Mouse (Mus musculus) cerebellum, postnatal 14 days (tissue): ENCODE results near the gene Pafah2.
A peak's percentile ranks its signal among the peaks of the same experiment; 100 is the strongest.

ENCODE experiments used
- DNase-seq, 2 experiments: peaks; one replicate each; pipeline ENCODE4 v3.0.0; 2021; ENCODE audit warnings: mixed read lengths in 2 of 2

Pafah2 gene

DNA sequence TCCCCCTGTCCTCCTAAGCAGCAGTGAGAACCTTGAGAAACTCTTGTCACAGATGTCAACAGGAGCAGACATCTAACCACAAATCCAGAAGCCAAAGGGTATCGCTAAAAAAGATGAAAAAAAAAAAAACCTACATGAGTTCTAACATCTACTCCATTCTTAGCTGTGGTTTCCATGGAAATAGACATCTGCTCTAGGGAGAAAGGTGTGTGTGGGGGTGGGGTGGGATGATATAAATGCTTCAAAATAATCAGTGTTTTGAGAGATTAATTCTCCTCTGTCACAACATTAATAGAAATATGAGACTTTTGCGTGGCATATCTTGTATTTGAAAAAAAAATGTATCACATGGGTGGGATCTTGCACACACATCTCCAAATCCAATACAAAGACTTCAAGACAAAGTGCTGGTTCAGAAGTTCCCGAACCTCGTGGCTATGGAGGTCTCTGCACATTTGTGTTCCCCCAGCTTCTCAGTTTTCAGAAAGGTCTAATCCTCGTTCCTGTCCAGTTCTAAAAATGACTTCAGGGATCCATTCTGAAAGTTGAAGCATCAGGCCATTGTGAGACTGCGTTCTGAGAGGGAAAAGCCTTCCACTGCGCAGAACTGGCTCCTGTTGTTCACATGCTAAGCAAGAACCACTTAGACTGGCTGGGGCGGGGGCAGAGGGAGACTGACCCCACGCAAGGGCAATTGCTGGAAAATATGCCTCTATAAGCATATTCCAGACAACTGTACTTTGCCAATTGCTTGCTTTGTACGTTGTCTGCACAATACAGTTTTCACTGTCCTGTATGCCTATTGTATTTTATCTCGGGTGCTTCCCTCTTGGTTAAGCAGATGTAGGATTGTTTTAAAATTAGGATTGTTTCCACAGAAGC, 70.5 kb downstream of the Pafah2 start:
- no peak for DNase-seq

- DNase-seq, result peak; percentile 65 to 66
Measured at GRCm38 (mm10) chr4:134467435-134468214, 71.5 kb downstream of the Pafah2 start.

GRCm38 (mm10) chr4:134468215-134468575, 72.1 kb downstream of the Pafah2 start, which contains the start of gene Stmn1:
Gene Stmn1 (plus strand): TSS chr4:134468320.
- peak; percentile 96 for DNase-seq

DNA sequence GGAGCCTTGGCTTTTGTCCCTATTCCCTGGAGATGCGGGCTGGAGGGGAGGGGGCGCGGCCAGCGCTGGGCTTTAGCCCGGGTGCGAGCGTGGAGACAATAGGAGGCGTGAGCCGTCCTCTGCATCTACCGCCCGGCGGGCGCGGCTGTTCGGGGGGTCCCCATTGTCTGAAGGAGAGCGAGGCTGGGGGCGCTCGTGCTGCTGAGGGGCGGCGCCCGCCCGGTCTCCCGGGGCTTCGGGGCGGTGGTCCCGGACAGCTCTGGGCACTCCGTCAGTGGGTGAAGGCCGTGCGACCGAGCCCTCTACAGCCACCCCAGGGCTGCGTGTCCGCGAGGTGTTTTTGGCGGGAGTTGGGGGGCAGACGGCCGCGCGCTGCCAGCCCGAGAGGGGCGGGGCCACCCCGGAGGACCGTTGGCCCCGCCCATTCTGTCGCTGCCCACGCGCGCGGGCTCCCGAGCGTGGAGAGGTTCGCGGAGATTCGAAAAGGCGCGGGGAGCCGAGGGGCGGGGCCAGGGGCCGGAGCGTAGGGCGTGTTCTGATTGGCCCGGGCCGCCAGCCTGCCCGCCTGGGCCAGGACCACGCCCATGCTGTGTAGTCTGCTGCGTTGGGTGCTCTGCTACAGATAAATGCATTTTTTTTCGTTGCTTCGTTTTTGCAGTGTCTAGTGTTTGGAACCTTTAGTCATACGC, 72.6 kb downstream of the Pafah2 start:
- peak; percentile 99 to 100 for DNase-seq

DNA sequence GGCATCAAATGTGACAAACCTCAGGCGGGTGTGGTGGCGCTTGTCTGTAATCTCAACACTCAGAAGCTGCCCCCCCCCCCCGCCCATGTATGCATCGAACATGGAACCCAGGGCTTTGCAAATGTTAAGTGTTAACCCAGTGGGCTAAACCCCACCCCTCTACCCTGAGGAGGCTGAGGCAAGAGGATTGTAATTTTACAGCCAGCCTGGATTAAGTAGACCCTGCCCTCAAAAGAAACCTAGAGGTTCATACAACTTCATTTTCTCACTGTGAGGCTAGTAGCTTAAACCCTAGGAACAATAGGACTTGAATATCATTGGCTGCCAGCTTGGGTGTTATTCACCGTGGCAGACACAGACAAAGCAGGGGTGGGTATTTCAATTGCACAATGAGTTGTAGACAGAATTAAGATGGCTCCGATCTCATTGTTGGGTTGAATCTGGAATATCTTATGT, 73.2 kb downstream of the Pafah2 start:
- DNase-seq, result peak in 1 of 2 experiments; percentile 44

- no peak for DNase-seq
Measured at GRCm38 (mm10) chr4:134469985-134470384, 73.9 kb downstream of the Pafah2 start.

GRCm38 (mm10) chr4:134471469-134471868, 75.3 kb downstream of the Pafah2 start:
- DNase-seq, result no peak

DNA sequence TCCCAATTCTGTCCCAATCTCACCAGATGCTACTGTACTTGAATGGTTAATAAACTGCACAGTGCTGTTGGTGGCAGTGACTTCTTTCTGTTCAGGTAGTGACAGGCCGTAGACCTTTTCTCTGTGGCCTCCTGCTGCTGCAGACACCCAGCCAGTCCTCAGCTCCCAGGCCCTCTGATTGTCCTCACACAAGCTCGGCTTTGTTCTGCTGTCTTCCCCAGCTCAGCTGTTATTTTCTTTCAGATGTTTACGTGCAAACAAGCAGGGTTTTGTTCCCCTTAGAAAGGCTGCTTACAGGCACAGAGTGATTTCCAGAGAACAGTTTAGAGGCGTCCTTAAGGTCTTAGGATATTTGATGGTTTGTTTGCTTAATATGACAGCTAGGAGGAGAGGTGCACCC, 77.6 kb downstream of the Pafah2 start:
- DNase-seq, result no peak

GRCm38 (mm10) chr4:134474240-134474639, 78.1 kb downstream of the Pafah2 start:
- DNase-seq, result no peak

GRCm38 (mm10) chr4:134476899-134477298, 80.8 kb downstream of the Pafah2 start:
- DNase-seq, result peak; percentile 50
